In genomic region chr7:131054808-131055370, GRCm38 (mm10) we compare ENCODE assay signal across 9 mouse cellular contexts. TPM values are rescaled to one million over a fixed set of nuclear protein-coding genes. Genes with fewer than 3 reads are reported as not detected.
DNase-seq lines count a peak whose midpoint lies in the region; ATAC-seq and TF ChIP-seq lines count a peak whose summit lies in the region.
"Had no signal": no experiment of that assay in that cellular context is flagged by ENCODE, and none has a peak within 500 bp of the region (broad histone marks: within the 10 kb centered on the region; RNA-seq: fewer than 3 reads in every experiment).

No protein-coding gene starts in this region.

- H3K4me3 ChIP-seq in kidney, postnatal 0 days (replicated peaks; ENCODE audit: low read depth, low read length): no peak overlapping the region
- H3K4me3 ChIP-seq in kidney, embryonic 15.5 days (replicated peaks): no peak overlapping the region
- H3K4me3 ChIP-seq in MEL (ENCODE audit: control insufficient read depth in 1 of 2, insufficient read depth in 1 of 2, low read depth in 2 of 2, low read length in 2 of 2): no peak overlapping the region
- H3K4me3 ChIP-seq in limb, embryonic 14.5 days (replicated peaks; ENCODE audit: low read length): no peak overlapping the region
- H3K4me3 ChIP-seq: embryonic facial prominence, embryonic 15.5 days had no signal

- ATAC-seq in kidney, postnatal 0 days (replicated peaks; ENCODE audit: low FRiP score, low read depth): no peak
- ATAC-seq in kidney, embryonic 15.5 days (replicated peaks; ENCODE audit: low FRiP score): no peak
- no peak for ATAC-seq in limb, embryonic 14.5 days (ENCODE audit: low FRiP score, low read depth)
- ATAC-seq: inflammation-experienced regulatory T-cells, adult 6 months had no signal

- no peaks in the 10 kb centered on the region for H3K27me3 ChIP-seq in kidney, postnatal 0 days (ENCODE audit: insufficient read depth, low read length)
- no peaks in the 10 kb centered on the region for H3K27me3 ChIP-seq in kidney, embryonic 15.5 days
- no peaks in the 10 kb centered on the region for H3K27me3 ChIP-seq in MEL (ENCODE audit: control insufficient read depth in 1 of 2, insufficient read depth in 2 of 2, low read length in 2 of 2)
- H3K27me3 ChIP-seq in limb, embryonic 14.5 days (ENCODE audit: control insufficient read depth, insufficient read depth, low read length): no peaks in the 10 kb centered on the region
- H3K27me3 ChIP-seq: embryonic facial prominence, embryonic 15.5 days had no signal

- no peaks in the 10 kb centered on the region for H3K79me2 ChIP-seq in MEL (ENCODE audit: control insufficient read depth, insufficient read depth, low read length, poor library complexity)

- no peak for TF ChIP-seq EP300 in MEL (IDR thresholded peaks at IDR 0.05; ENCODE audit: low read depth in 1 of 2, low read length in 2 of 2)

- no peak overlapping the region for H3K27ac ChIP-seq in kidney, postnatal 0 days
- no peak overlapping the region for H3K27ac ChIP-seq in kidney, embryonic 15.5 days
- no peak overlapping the region for H3K27ac ChIP-seq in MEL (ENCODE audit: control insufficient read depth, low read depth, low read length)
- no peak overlapping the region for H3K27ac ChIP-seq in limb, embryonic 14.5 days (replicated peaks; ENCODE audit: low read depth, low read length)
- H3K27ac ChIP-seq: embryonic facial prominence, embryonic 15.5 days had no signal

- DNase-seq in kidney, postnatal 0 days (ENCODE audit: low spot score): peak; percentile 27
- peak; percentile 20 to 27 for DNase-seq in CD8-positive naive resting alpha-beta T cell, adult 2 months (ENCODE audit: low read depth in 2 of 2, low spot score in 2 of 2)
- no peak for DNase-seq in MEL (ENCODE audit: low read depth, low spot score)
- DNase-seq in limb, embryonic 14.5 days (ENCODE audit: low spot score): peak; percentile 10
- no peak for DNase-seq in spleen, postnatal 36 days (ENCODE audit: low spot score in 2 of 2)
- no peak for DNase-seq in adrenal gland, postnatal 4 days (ENCODE audit: low spot score in 2 of 2)

- no peaks in the 10 kb centered on the region for H3K4me1 ChIP-seq in kidney, postnatal 0 days (replicated peaks; ENCODE audit: insufficient read depth, low read length)
- no peaks in the 10 kb centered on the region for H3K4me1 ChIP-seq in kidney, embryonic 15.5 days
- no peaks in the 10 kb centered on the region for H3K4me1 ChIP-seq in MEL (ENCODE audit: control insufficient read depth in 1 of 2, insufficient read depth in 2 of 2, low read length in 2 of 2)
- no peaks in the 10 kb centered on the region for H3K4me1 ChIP-seq in limb, embryonic 14.5 days (ENCODE audit: control insufficient read depth, insufficient read depth, low read length)
- H3K4me1 ChIP-seq: embryonic facial prominence, embryonic 15.5 days had no signal

- no peaks in the 10 kb centered on the region for H3K9me3 ChIP-seq in kidney, postnatal 0 days (replicated peaks; ENCODE audit: low read length)
- no peaks in the 10 kb centered on the region for H3K9me3 ChIP-seq in kidney, embryonic 15.5 days (replicated peaks)
- H3K9me3 ChIP-seq in MEL (replicated peaks; ENCODE audit: insufficient read depth, low read length): no peaks in the 10 kb centered on the region
- no peaks in the 10 kb centered on the region for H3K9me3 ChIP-seq in limb, embryonic 14.5 days (ENCODE audit: control insufficient read depth, low read length)
- H3K9me3 ChIP-seq: embryonic facial prominence, embryonic 15.5 days had no signal

- no peak for TF ChIP-seq RAD21 in MEL (IDR thresholded peaks at IDR 0.05; ENCODE audit: low read depth, low read length)

- no peak for TF ChIP-seq POLR2A in MEL (IDR thresholded peaks at IDR 0.05; ENCODE audit: control insufficient read depth in 1 of 2, insufficient read depth in 1 of 2, low read depth in 1 of 2, low read length in 2 of 2, poor library complexity in 1 of 2)
- no peak for TF ChIP-seq POLR2A in limb, embryonic 14.5 days (IDR thresholded peaks at IDR 0.05; ENCODE audit: borderline replicate concordance, extremely low read depth, insufficient read depth, insufficient read length)

- no peak overlapping the region for H3K4me2 ChIP-seq in kidney, postnatal 0 days (ENCODE audit: low read length)
- H3K4me2 ChIP-seq in kidney, embryonic 15.5 days: no peak overlapping the region
- H3K4me2 ChIP-seq in limb, embryonic 14.5 days (replicated peaks; ENCODE audit: low read depth, low read length, severe bottlenecking): no peak overlapping the region
- H3K4me2 ChIP-seq: embryonic facial prominence, embryonic 15.5 days had no signal

- TF ChIP-seq CTCF in kidney, postnatal 0 days (IDR thresholded peaks at IDR 0.05; ENCODE audit: low read depth): peak; percentile 66
- TF ChIP-seq CTCF in MEL (IDR thresholded peaks at IDR 0.05 in 2 of 3, conservative IDR thresholded peaks at IDR 0.05 in 1 of 3; ENCODE audit: control insufficient read depth in 1 of 3, insufficient read depth in 1 of 3, low read depth in 2 of 3, low read length in 3 of 3, poor library complexity in 1 of 3, severe bottlenecking in 1 of 3): peak; percentile 8 to 19 (median 14); a peak in 3 of 6 replicates

- H3K9ac ChIP-seq in kidney, postnatal 0 days (ENCODE audit: low read depth, low read length): no peak overlapping the region
- H3K9ac ChIP-seq in kidney, embryonic 15.5 days: no peak overlapping the region
- no peak overlapping the region for H3K9ac ChIP-seq in MEL (ENCODE audit: control insufficient read depth, low read depth, low read length, poor library complexity, severe bottlenecking)
- no peak overlapping the region for H3K9ac ChIP-seq in limb, embryonic 14.5 days (ENCODE audit: low read depth, low read length, severe bottlenecking)
- H3K9ac ChIP-seq: embryonic facial prominence, embryonic 15.5 days had no signal

- H3K36me3 ChIP-seq in kidney, postnatal 0 days (ENCODE audit: insufficient read depth, low read length): no peaks in the 10 kb centered on the region
- H3K36me3 ChIP-seq in kidney, embryonic 15.5 days: no peaks in the 10 kb centered on the region
- no peaks in the 10 kb centered on the region for H3K36me3 ChIP-seq in MEL (ENCODE audit: control insufficient read depth in 1 of 2, insufficient read depth in 2 of 2, low read length in 2 of 2)
- no peaks in the 10 kb centered on the region for H3K36me3 ChIP-seq in limb, embryonic 14.5 days (ENCODE audit: control insufficient read depth, insufficient read depth, low read length)
- H3K36me3 ChIP-seq: embryonic facial prominence, embryonic 15.5 days had no signal

TF ChIP-seq in MEL, 35 proteins besides CTCF, POLR2A, EP300 and RAD21:
- no peak for TF ChIP-seq ZKSCAN1 (IDR thresholded peaks at IDR 0.05; ENCODE audit: low read depth, low read length)
- TF ChIP-seq CHD1 (IDR thresholded peaks at IDR 0.05; ENCODE audit: low read depth, low read length): no peak
- no peak for TF ChIP-seq BHLHE40 (IDR thresholded peaks at IDR 0.05; ENCODE audit: borderline replicate concordance, low read depth, low read length)
- TF ChIP-seq MAFK (IDR thresholded peaks at IDR 0.05; ENCODE audit: borderline replicate concordance, low read depth, low read length): no peak
- no peak for TF ChIP-seq SIN3A (IDR thresholded peaks at IDR 0.05; ENCODE audit: low read length)
- no peak for TF ChIP-seq TAL1 (IDR thresholded peaks at IDR 0.05; ENCODE audit: low read length)
- no peak for TF ChIP-seq POLR2AphosphoS2 (IDR thresholded peaks at IDR 0.05; ENCODE audit: low read length)
- TF ChIP-seq SMC3 (IDR thresholded peaks at IDR 0.05; ENCODE audit: low read depth, low read length): no peak
- no peak for TF ChIP-seq NELFE (IDR thresholded peaks at IDR 0.05; ENCODE audit: low read depth, low read length)
- no peak for TF ChIP-seq NRF1 (IDR thresholded peaks at IDR 0.05; ENCODE audit: insufficient read depth, low read depth, low read length, poor library complexity, severe bottlenecking)
- no peak for TF ChIP-seq MEF2A (IDR thresholded peaks at IDR 0.05; ENCODE audit: extremely low read depth, insufficient replicate concordance, low read depth, low read length, poor library complexity, severe bottlenecking)
- TF ChIP-seq ELF1 (IDR thresholded peaks at IDR 0.05; ENCODE audit: low read depth, low read length): no peak
- no peak for TF ChIP-seq USF1 (IDR thresholded peaks at IDR 0.05; ENCODE audit: low read depth, low read length)
- TF ChIP-seq MAX (IDR thresholded peaks at IDR 0.05; ENCODE audit: low read length): no peak
- TF ChIP-seq RCOR1 (IDR thresholded peaks at IDR 0.05; ENCODE audit: low read depth, low read length): no peak

RNA-seq across cellular contexts. Expression of gene Dmbt1, which starts 23.0 kb away (rescaled TPM):
- polyA plus RNA-seq in kidney, postnatal 0 days (2015; fragmentation: Nextera tagmentation; extraction: Ambion mirVana): not detected in 2 replicates
- 0.17 and 0.22 TPM in 2 replicates for polyA plus RNA-seq in kidney, embryonic 15.5 days (2015; fragmentation: Nextera tagmentation; extraction: Ambion mirVana)
- total RNA-seq in MEL (2012; rRNA removed): not detected in 2 replicates
- polyA plus RNA-seq in MEL (2012; ENCODE audit: insufficient read depth in 1 of 2, insufficient read length in 2 of 2, low read depth in 1 of 2, low replicate concordance in 2 of 2, missing spikeins in 1 of 2): not detected
- 0.04 and 0.06 TPM in 2 replicates for polyA plus RNA-seq in limb, embryonic 14.5 days (2012; rRNA removed)
- not detected in 2 replicates for polyA plus RNA-seq in limb, embryonic 14.5 days (2014; fragmentation: Nextera tagmentation; extraction: Ambion mirVana)
- total RNA-seq in adrenal gland, postnatal 4 days (2021): 100 to 1,000 TPM in 1 of 2 experiments, under 1 TPM in 1; 0.06 to 107 TPM
- polyA plus RNA-seq: inflammation-experienced regulatory T-cells, adult 6 months had no signal

Comparison
In these comparisons a context has a peak if more than half of its experiments do, and no peak if none do; other contexts are left out.
1. DNase-seq: peak in kidney, postnatal 0 days (single experiment), CD8-positive naive resting alpha-beta T cell, adult 2 months (2 of 2) and limb, embryonic 14.5 days (single experiment); none in MEL (single experiment), spleen, postnatal 36 days (0 of 2) and adrenal gland, postnatal 4 days (0 of 2).